Mouse (Mus musculus) liver, embryonic 14.5 days (tissue): ENCODE results near the gene Cfap45.

Experiments used
- CTCF ChIP-seq: IDR thresholded peaks from 2 replicates; pipeline ENCODE4 v1.5.1; 2016; ENCODE audit warnings: antibody characterized with exemption, low read depth, control low read depth
- EP300 ChIP-seq: IDR thresholded peaks from 2 replicates; pipeline ENCODE4 v1.6.1; 2016; ENCODE audit warnings: antibody characterized with exemption, low read depth

- TF ChIP-seq CTCF = no peak
- TF ChIP-seq EP300 = no peak
These were observed 30.4 kb downstream of the Cfap45 start for GRCm38 (mm10) chr1:172551009-172551408.
